Mouse (Mus musculus): ENCODE results near the gene Zfp868.
"Not testable (repeated sequence)": the region's sequence is repeated elsewhere in the genome, so short reads cannot be mapped to it uniquely, and the experiment has no call there.

Gene Zfp868

GRCm38 (mm10) chr8:69625095-69625789 is at the start of gene Zfp868:
Gene Zfp868 (minus strand): TSS chr8:69625548.
- DNase-seq = peak; percentile 99

- not testable (repeated sequence) for DNase-seq
Observed at GRCm38 (mm10) chr8:69665051-69665450, 39.7 kb upstream of the Zfp868 start.

GRCm38 (mm10) chr8:69661294-69661693 is 35.9 kb upstream of the Zfp868 start:
- DNase-seq = no peak

- DNase-seq = peak; percentile 82 to 83
Observed at GRCm38 (mm10) chr8:69654358-69654981, 29.1 kb upstream of the Zfp868 start, which contains the start of gene Zfp964. Gene Zfp964 (plus strand): TSS chr8:69654479.

GRCm38 (mm10) chr8:69653808-69654357 is 28.5 kb upstream of the Zfp868 start:
- DNase-seq = no peak

GRCm38 (mm10) chr8:69618078-69618477 is 7.3 kb downstream of the Zfp868 start:
- no peak for DNase-seq

GRCm38 (mm10) chr8:69614687-69615086 is 10.7 kb downstream of the Zfp868 start:
- no peak for DNase-seq

- not testable (repeated sequence) for DNase-seq
Observed at GRCm38 (mm10) chr8:69597598-69597997, 27.8 kb downstream of the Zfp868 start.

GRCm38 (mm10) chr8:69584611-69585202 is 40.6 kb downstream of the Zfp868 start:
- DNase-seq = peak in 1 of 2 experiments; percentile 16

GRCm38 (mm10) chr8:69584201-69584600 is 41.1 kb downstream of the Zfp868 start:
- DNase-seq = not testable (repeated sequence)
